Mouse (Mus musculus): ENCODE measurements around the gene Chrdl2. TPM values are rescaled to one million over a fixed set of nuclear protein-coding genes. Genes with fewer than 3 reads are reported as not detected.

The Chrdl2 gene
- total RNA-seq, 1 experiment from 2014 or later: not detected

GRCm38 (mm10) chr7:99981311-99981710, 24.7 kb upstream of the Chrdl2 start:
- no peak for ATAC-seq (ENCODE audit: extremely low read depth, insufficient number of reproducible peaks, low FRiP score, poor library complexity, severe bottlenecking)

- peak; percentile 17; the same call in 1 of the 2 replicates for ATAC-seq (ENCODE audit: extremely low read depth, insufficient number of reproducible peaks, low FRiP score, poor library complexity, severe bottlenecking)
Observed at GRCm38 (mm10) chr7:99982256-99983242, 23.4 kb upstream of the Chrdl2 start.

GRCm38 (mm10) chr7:99988725-99989124, 17.2 kb upstream of the Chrdl2 start:
- ATAC-seq (ENCODE audit: extremely low read depth, insufficient number of reproducible peaks, low FRiP score, poor library complexity, severe bottlenecking): peak; percentile 67; the same call in 1 of the 2 replicates

- no peak for ATAC-seq (ENCODE audit: extremely low read depth, insufficient number of reproducible peaks, low FRiP score, poor library complexity, severe bottlenecking)
Observed at GRCm38 (mm10) chr7:99989844-99990760, 15.9 kb upstream of the Chrdl2 start.

GRCm38 (mm10) chr7:99990990-99991707, 14.8 kb upstream of the Chrdl2 start:
- no peak for ATAC-seq (ENCODE audit: extremely low read depth, insufficient number of reproducible peaks, low FRiP score, poor library complexity, severe bottlenecking)

GRCm38 (mm10) chr7:99993159-99993558, 12.8 kb upstream of the Chrdl2 start:
- ATAC-seq (ENCODE audit: extremely low read depth, insufficient number of reproducible peaks, low FRiP score, poor library complexity, severe bottlenecking): no peak

GRCm38 (mm10) chr7:99995186-99995585, 10.8 kb upstream of the Chrdl2 start:
- ATAC-seq (ENCODE audit: extremely low read depth, insufficient number of reproducible peaks, low FRiP score, poor library complexity, severe bottlenecking): no peak

GRCm38 (mm10) chr7:99998668-99999067, 7.3 kb upstream of the Chrdl2 start:
- no peak for ATAC-seq (ENCODE audit: extremely low read depth, insufficient number of reproducible peaks, low FRiP score, poor library complexity, severe bottlenecking)

- 0 out of 2 replicates have a peak, but pooled peaks have one; percentile 30 for ATAC-seq (ENCODE audit: extremely low read depth, insufficient number of reproducible peaks, low FRiP score, poor library complexity, severe bottlenecking)
Observed at GRCm38 (mm10) chr7:100003781-100004180, 2.2 kb upstream of the Chrdl2 start.

- no peak for ATAC-seq (ENCODE audit: extremely low read depth, insufficient number of reproducible peaks, low FRiP score, poor library complexity, severe bottlenecking)
Observed at GRCm38 (mm10) chr7:100006411-100006810, 439 bp downstream of the Chrdl2 start.

GRCm38 (mm10) chr7:100008765-100009164, 2.8 kb downstream of the Chrdl2 start:
- ATAC-seq (ENCODE audit: extremely low read depth, insufficient number of reproducible peaks, low FRiP score, poor library complexity, severe bottlenecking): no peak

- ATAC-seq (ENCODE audit: extremely low read depth, insufficient number of reproducible peaks, low FRiP score, poor library complexity, severe bottlenecking): peak; percentile 66; the same call in 1 of the 2 replicates
Observed at GRCm38 (mm10) chr7:100009640-100010039, 3.7 kb downstream of the Chrdl2 start.

GRCm38 (mm10) chr7:100010711-100011110, 4.7 kb downstream of the Chrdl2 start:
- no peak for ATAC-seq (ENCODE audit: extremely low read depth, insufficient number of reproducible peaks, low FRiP score, poor library complexity, severe bottlenecking)

GRCm38 (mm10) chr7:100012085-100012484, 6.1 kb downstream of the Chrdl2 start:
- no peak for ATAC-seq (ENCODE audit: extremely low read depth, insufficient number of reproducible peaks, low FRiP score, poor library complexity, severe bottlenecking)

GRCm38 (mm10) chr7:100012515-100012914, 6.5 kb downstream of the Chrdl2 start:
- ATAC-seq (ENCODE audit: extremely low read depth, insufficient number of reproducible peaks, low FRiP score, poor library complexity, severe bottlenecking): no peak

- ATAC-seq (ENCODE audit: extremely low read depth, insufficient number of reproducible peaks, low FRiP score, poor library complexity, severe bottlenecking): no peak
Observed at GRCm38 (mm10) chr7:100014123-100014600, 8.2 kb downstream of the Chrdl2 start.

GRCm38 (mm10) chr7:100017056-100017455, 11.1 kb downstream of the Chrdl2 start:
- ATAC-seq (ENCODE audit: extremely low read depth, insufficient number of reproducible peaks, low FRiP score, poor library complexity, severe bottlenecking): no peak

GRCm38 (mm10) chr7:100027353-100027752, 21.4 kb downstream of the Chrdl2 start:
- no peak for ATAC-seq (ENCODE audit: extremely low read depth, insufficient number of reproducible peaks, low FRiP score, poor library complexity, severe bottlenecking)
